Mouse (Mus musculus) splenic B cell, adult 2 months (primary cell): ENCODE results near the gene Otud3.
"Not testable (repeated sequence)": the region's sequence is repeated elsewhere in the genome, so short reads cannot be mapped to it uniquely, and the experiment has no call there.

Experiments
- DNase-seq: peaks from one replicate; pipeline ENCODE4 v3.0.0-alpha.2; 2011; ENCODE audit warnings: low read depth, low spot score
- H3K27me3 ChIP-seq: 2 replicates; pipeline ENCODE4 v1.6.1; 2012; ENCODE audit warnings: mild to moderate bottlenecking, low read length, moderate library complexity, mixed read lengths; ENCODE audit not compliant: control insufficient read depth, poor library complexity, insufficient read depth, severe bottlenecking
- H3K36me3 ChIP-seq: 2 replicates; pipeline ENCODE4 v1.6.1; 2012; ENCODE audit warnings: mild to moderate bottlenecking, low read length, moderate library complexity, mixed read lengths; ENCODE audit not compliant: control insufficient read depth, poor library complexity, insufficient read depth, severe bottlenecking

Otud3 gene

GRCm38 (mm10) chr4:138921254-138922130 is 7.7 kb upstream of the Otud3 start:
- no peak for DNase-seq
- no peaks in the 10 kb centered on the region for H3K27me3 ChIP-seq
- no peaks in the 10 kb centered on the region for H3K36me3 ChIP-seq

GRCm38 (mm10) chr4:138917282-138917681 is 3.5 kb upstream of the Otud3 start:
- Histone ChIP-seq H3K36me3 (no peaks in the 10 kb centered on the region), H3K27me3 (no peaks in the 10 kb centered on the region; the same call in 1 of the 2 replicates)
- DNase-seq: peak; percentile 27

GRCm38 (mm10) chr4:138913141-138913787 is 481 bp downstream of the Otud3 start:
- DNase-seq: no peak
- no peaks in the 10 kb centered on the region for H3K36me3 ChIP-seq
- no peaks in the 10 kb centered on the region; the same call in 1 of the 2 replicates for H3K27me3 ChIP-seq

GRCm38 (mm10) chr4:138905624-138906337 is 8.0 kb downstream of the Otud3 start:
- Histone ChIP-seq H3K27me3 (no peaks in the 10 kb centered on the region), H3K36me3 (no peaks in the 10 kb centered on the region; the same call in none of the 2 replicates)
- no peak for DNase-seq

GRCm38 (mm10) chr4:138899361-138899760 is 14.4 kb downstream of the Otud3 start:
- H3K27me3 ChIP-seq: no peaks in the 10 kb centered on the region
- H3K36me3 ChIP-seq: peaks cover 10% of the 10 kb centered on the region
- DNase-seq: no peak

- H3K36me3 ChIP-seq: peaks cover 10% of the 10 kb centered on the region
- not testable (repeated sequence) for H3K27me3 ChIP-seq, DNase-seq
Observed at GRCm38 (mm10) chr4:138893789-138894188, 20.0 kb downstream of the Otud3 start.

GRCm38 (mm10) chr4:138892655-138893054 is 21.1 kb downstream of the Otud3 start:
- no peak for DNase-seq
- Histone ChIP-seq H3K36me3 (peaks cover 10% of the 10 kb centered on the region), H3K27me3 (no peaks in the 10 kb centered on the region)

- H3K27me3 ChIP-seq: no peaks in the 10 kb centered on the region; the same call in 1 of the 2 replicates
- no peak for DNase-seq
- H3K36me3 ChIP-seq: no peaks in the 10 kb centered on the region; the same call in 1 of the 2 replicates
Observed at GRCm38 (mm10) chr4:138889635-138890034, 24.1 kb downstream of the Otud3 start.

GRCm38 (mm10) chr4:138889165-138889564 is 24.6 kb downstream of the Otud3 start:
- Histone ChIP-seq H3K36me3 (no peaks in the 10 kb centered on the region), H3K27me3 (no peaks in the 10 kb centered on the region; the same call in 1 of the 2 replicates)
- no peak for DNase-seq

GRCm38 (mm10) chr4:138884261-138884660 is 29.5 kb downstream of the Otud3 start:
- DNase-seq: peak; percentile 93
- Histone ChIP-seq H3K36me3 (no peaks in the 10 kb centered on the region), H3K27me3 (no peaks in the 10 kb centered on the region; the same call in 1 of the 2 replicates)

GRCm38 (mm10) chr4:138882179-138882578 is 31.6 kb downstream of the Otud3 start:
- DNase-seq: no peak
- no peaks in the 10 kb centered on the region for H3K36me3 ChIP-seq
- no peaks in the 10 kb centered on the region; the same call in 1 of the 2 replicates for H3K27me3 ChIP-seq

GRCm38 (mm10) chr4:138880811-138881584 is 32.7 kb downstream of the Otud3 start:
- H3K36me3 ChIP-seq: no peaks in the 10 kb centered on the region
- DNase-seq: no peak
- no peaks in the 10 kb centered on the region for H3K27me3 ChIP-seq

- DNase-seq: no peak
- no peaks in the 10 kb centered on the region for H3K36me3 ChIP-seq
- no peaks in the 10 kb centered on the region for H3K27me3 ChIP-seq
Observed at GRCm38 (mm10) chr4:138879808-138880207, 33.9 kb downstream of the Otud3 start.

GRCm38 (mm10) chr4:138878783-138879182 is 35.0 kb downstream of the Otud3 start:
- no peaks in the 10 kb centered on the region for H3K36me3 ChIP-seq
- H3K27me3 ChIP-seq: no peaks in the 10 kb centered on the region
- DNase-seq: no peak
